Mouse (Mus musculus) liver, embryonic 13.5 days (tissue): ENCODE measurements around the gene Gm5089. TPM values are rescaled to one million over a fixed set of nuclear protein-coding genes. Genes with fewer than 3 reads are reported as not detected.

Experiments
- ATAC-seq: fragments of 200-750 bp; cut with Nextera tagmentation; 2 replicates; pipeline ENCODE4 v1.8.0; 2017; ENCODE audit warnings: low read depth, mild to moderate bottlenecking, moderate number of reproducible peaks, moderate library complexity
- DNase-seq: peaks from one replicate; pipeline ENCODE4 v3.0.0; 2022
- H3K27ac ChIP-seq: fragments of 300-500 bp; sonication (generic); 2 replicates; pipeline ENCODE4 v1.5.1; 2015; ENCODE audit warnings: moderate library complexity, mild to moderate bottlenecking, inconsistent platforms
- H3K27me3 ChIP-seq: fragments of 300-500 bp; sonication (generic); 2 replicates; pipeline ENCODE4 v1.6.1; 2015; ENCODE audit warnings: mild to moderate bottlenecking, inconsistent platforms
- H3K36me3 ChIP-seq: fragments of 300-500 bp; sonication (generic); 2 replicates; pipeline ENCODE4 v1.6.1; 2015; ENCODE audit warnings: mild to moderate bottlenecking, inconsistent platforms
- H3K4me1 ChIP-seq: fragments of 300-500 bp; sonication (generic); replicated peaks from 2 replicates; pipeline ENCODE4 v1.6.1; 2015; ENCODE audit warnings: inconsistent platforms
- H3K4me2 ChIP-seq: fragments of 300-500 bp; sonication (generic); 2 replicates; pipeline ENCODE4 v1.6.1; 2015; ENCODE audit warnings: inconsistent platforms, mild to moderate bottlenecking, moderate library complexity
- H3K4me3 ChIP-seq: fragments of 300-500 bp; sonication (generic); replicated peaks from 2 replicates; pipeline ENCODE4 v1.5.1; 2015; ENCODE audit warnings: mild to moderate bottlenecking, inconsistent platforms
- H3K9ac ChIP-seq: fragments of 300-500 bp; sonication (generic); 2 replicates; pipeline ENCODE4 v1.6.1; 2015; ENCODE audit warnings: mild to moderate bottlenecking, inconsistent platforms
- H3K9me3 ChIP-seq: fragments of 300-500 bp; sonication (generic); replicated peaks from 2 replicates; pipeline ENCODE4 v1.6.1; 2016; ENCODE audit warnings: inconsistent platforms
- WGBS: fragments of 180-500 bp; shearing (Covaris S2); methylation state at CpG from one replicate; pipeline ENCODE4 v1.1.7; 2015; ENCODE audit not compliant: insufficient replicate concordance; 5-methylcytosine and 5-hydroxymethylcytosine counted together
- polyA plus RNA-seq: library from polyadenylated mRNA; unstranded; fragments of >200 nt; fragmentation: Nextera tagmentation; extraction: Ambion mirVana; gene quantifications from 2 replicates; pipeline ENCODE4 v1.2.1, GENCODE M21; 2015

Gm5089 gene
- polyA plus RNA-seq, 1 experiment from 2014 or later: not detected

DNA sequence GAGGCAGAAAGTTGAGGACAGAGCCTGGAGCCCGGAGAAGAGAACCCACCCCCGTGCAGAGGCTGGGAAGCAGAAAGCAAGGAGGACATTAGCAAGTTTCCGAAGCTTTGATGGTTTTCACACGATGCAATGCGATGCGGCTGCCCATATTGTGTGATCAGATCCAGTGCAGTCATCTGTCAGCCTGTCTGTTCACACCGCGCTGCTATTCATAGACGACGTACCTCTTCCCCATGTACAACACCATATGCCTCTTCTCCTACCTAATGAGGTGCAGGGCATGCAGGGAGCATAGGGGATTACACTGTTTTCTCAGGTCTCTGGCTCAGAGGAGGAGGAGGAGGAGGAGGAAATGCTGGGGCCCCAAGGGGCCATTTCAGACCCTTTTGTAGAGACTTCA lies 14.1 kb downstream of the Gm5089 start:
- H3K4me1 ChIP-seq: no peaks in the 10 kb centered on the region
- H3K36me3 ChIP-seq: no peaks in the 10 kb centered on the region
- H3K27ac ChIP-seq: no peak overlapping the region
- H3K4me3 ChIP-seq: no peak overlapping the region
- no peak for ATAC-seq
- no peak overlapping the region for H3K4me2 ChIP-seq
- H3K9me3 ChIP-seq: no peaks in the 10 kb centered on the region
- no peak for DNase-seq
- H3K27me3 ChIP-seq: no peaks in the 10 kb centered on the region; the same call in 1 of the 2 replicates
- WGBS: 65% methylated on average over 10 of the region's 10 CpGs
- no peak overlapping the region for H3K9ac ChIP-seq

DNA sequence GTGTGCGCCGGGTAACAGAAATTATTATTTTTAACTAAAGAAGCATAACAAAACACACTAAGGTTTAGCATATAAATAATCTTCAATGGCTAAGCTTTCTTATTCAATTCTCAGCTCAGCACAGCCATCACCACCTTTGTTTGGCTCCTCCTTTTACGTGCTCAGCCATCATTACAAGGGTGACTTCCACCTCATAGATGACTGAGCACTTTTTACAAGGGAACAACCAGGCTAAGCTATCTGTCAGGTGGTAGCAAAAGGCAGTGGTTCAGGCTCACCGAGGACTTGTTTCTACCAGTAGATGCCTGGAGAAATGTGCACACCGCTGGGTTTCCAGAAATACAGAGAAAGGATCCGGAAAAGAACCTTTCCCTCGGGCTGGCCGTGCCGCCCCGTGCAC lies 16.9 kb downstream of the Gm5089 start:
- H3K4me3 ChIP-seq: no peak overlapping the region
- DNase-seq (no peak), ATAC-seq (no peak)
- H3K9me3 ChIP-seq: no peaks in the 10 kb centered on the region
- H3K4me1 ChIP-seq: no peaks in the 10 kb centered on the region
- no peaks in the 10 kb centered on the region for H3K36me3 ChIP-seq
- no peak overlapping the region for H3K27ac ChIP-seq
- no peaks in the 10 kb centered on the region for H3K27me3 ChIP-seq
- no peak overlapping the region for H3K9ac ChIP-seq
- no peak overlapping the region for H3K4me2 ChIP-seq
- 72% methylated on average over 10 of the region's 10 CpGs for WGBS

GRCm38 (mm10) chr14:122432558-122432957 lies 18.4 kb downstream of the Gm5089 start:
- ATAC-seq: no peak

GRCm38 (mm10) chr14:122427654-122428053 lies 23.3 kb downstream of the Gm5089 start:
- no peak for DNase-seq
- Histone ChIP-seq H3K9me3 (no peaks in the 10 kb centered on the region), H3K4me2 (no peak overlapping the region), H3K36me3 (no peaks in the 10 kb centered on the region), H3K9ac (no peak overlapping the region), H3K4me3 (no peak overlapping the region), H3K27ac (no peak overlapping the region), H3K4me1 (no peaks in the 10 kb centered on the region), H3K27me3 (no peaks in the 10 kb centered on the region)
- WGBS: 59% methylated on average over 3 of the region's 3 CpGs
- no peak for ATAC-seq

More at GRCm38 (mm10) chr14:122432558-122432957, 18.4 kb downstream of the Gm5089 start:
- Histone ChIP-seq H3K36me3 (no peaks in the 10 kb centered on the region), H3K9ac (no peak overlapping the region), H3K4me2 (no peak overlapping the region), H3K9me3 (no peaks in the 10 kb centered on the region), H3K4me1 (no peaks in the 10 kb centered on the region), H3K27me3 (no peaks in the 10 kb centered on the region), H3K27ac (no peak overlapping the region), H3K4me3 (no peak overlapping the region)
- WGBS: 42% methylated on average over 3 of the region's 3 CpGs
- no peak for DNase-seq

DNA sequence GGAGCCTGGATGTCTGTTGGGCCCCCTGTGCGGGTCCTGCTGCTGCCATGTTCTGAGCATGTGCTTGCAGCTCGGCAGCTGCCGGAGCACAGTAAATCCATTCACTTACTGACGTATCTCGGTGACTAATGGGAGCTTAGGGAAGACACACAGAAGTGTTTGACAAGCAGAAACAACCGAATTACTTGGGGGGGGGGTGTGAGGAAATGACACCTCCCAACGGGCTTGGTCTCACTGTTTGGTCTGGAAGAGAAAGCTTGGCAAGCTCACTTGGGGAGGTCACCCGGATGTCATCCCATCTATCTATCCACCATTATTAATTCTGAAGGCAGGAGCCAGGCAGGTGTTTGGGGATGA lies 23.7 kb downstream of the Gm5089 start:
- Histone ChIP-seq H3K36me3 (no peaks in the 10 kb centered on the region), H3K4me2 (no peak overlapping the region), H3K9ac (no peak overlapping the region), H3K4me3 (no peak overlapping the region), H3K4me1 (no peaks in the 10 kb centered on the region), H3K9me3 (no peaks in the 10 kb centered on the region), H3K27ac (no peak overlapping the region), H3K27me3 (no peaks in the 10 kb centered on the region)
- 59% methylated on average over 8 of the region's 8 CpGs for WGBS
- ATAC-seq: no peak
- no peak for DNase-seq

GRCm38 (mm10) chr14:122426529-122427203 lies 24.2 kb downstream of the Gm5089 start:
- H3K4me2 ChIP-seq: no peak overlapping the region
- no peak overlapping the region for H3K9ac ChIP-seq
- no peaks in the 10 kb centered on the region for H3K9me3 ChIP-seq
- no peaks in the 10 kb centered on the region for H3K4me1 ChIP-seq
- no peak overlapping the region for H3K4me3 ChIP-seq
- WGBS: 42% methylated on average over 10 of the region's 10 CpGs
- no peaks in the 10 kb centered on the region for H3K36me3 ChIP-seq
- H3K27me3 ChIP-seq: no peaks in the 10 kb centered on the region
- no peak for ATAC-seq
- H3K27ac ChIP-seq: no peak overlapping the region
- no peak for DNase-seq

DNA sequence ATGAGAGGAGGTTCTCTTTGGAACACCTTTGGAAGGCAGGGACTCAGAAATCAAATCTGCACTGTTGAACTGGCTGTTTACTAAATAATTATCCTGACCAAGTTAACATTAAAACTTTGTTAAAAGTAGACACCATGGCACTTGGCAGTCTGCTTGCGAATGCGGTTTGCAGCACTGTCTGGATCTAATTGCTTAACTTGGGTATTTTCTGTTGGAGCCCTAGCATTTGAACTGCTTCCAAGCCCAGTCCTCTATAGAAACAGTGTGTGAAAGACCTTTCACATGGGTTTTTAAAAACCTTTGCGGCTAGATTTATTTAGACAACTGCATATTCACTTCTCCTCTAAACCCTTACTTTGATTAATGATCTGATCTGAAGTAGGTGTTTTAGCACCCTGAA lies 26.5 kb downstream of the Gm5089 start:
- Histone ChIP-seq H3K4me2 (no peak overlapping the region), H3K27me3 (no peaks in the 10 kb centered on the region), H3K4me3 (no peak overlapping the region), H3K9ac (no peak overlapping the region), H3K36me3 (no peaks in the 10 kb centered on the region), H3K9me3 (no peaks in the 10 kb centered on the region), H3K27ac (no peak overlapping the region), H3K4me1 (no peaks in the 10 kb centered on the region)
- WGBS: 74% methylated on average over 3 of the region's 3 CpGs
- DNase-seq (no peak), ATAC-seq (no peak)

- Histone ChIP-seq H3K9ac (no peak overlapping the region), H3K4me1 (no peaks in the 10 kb centered on the region), H3K4me2 (no peak overlapping the region), H3K27me3 (no peaks in the 10 kb centered on the region), H3K27ac (no peak overlapping the region), H3K9me3 (no peaks in the 10 kb centered on the region), H3K36me3 (no peaks in the 10 kb centered on the region), H3K4me3 (no peak overlapping the region)
- 33% methylated on average over 4 of the region's 4 CpGs for WGBS
- DNase-seq: no peak
- no peak for ATAC-seq
Measured at GRCm38 (mm10) chr14:122416166-122416771, 34.6 kb downstream of the Gm5089 start.

DNA sequence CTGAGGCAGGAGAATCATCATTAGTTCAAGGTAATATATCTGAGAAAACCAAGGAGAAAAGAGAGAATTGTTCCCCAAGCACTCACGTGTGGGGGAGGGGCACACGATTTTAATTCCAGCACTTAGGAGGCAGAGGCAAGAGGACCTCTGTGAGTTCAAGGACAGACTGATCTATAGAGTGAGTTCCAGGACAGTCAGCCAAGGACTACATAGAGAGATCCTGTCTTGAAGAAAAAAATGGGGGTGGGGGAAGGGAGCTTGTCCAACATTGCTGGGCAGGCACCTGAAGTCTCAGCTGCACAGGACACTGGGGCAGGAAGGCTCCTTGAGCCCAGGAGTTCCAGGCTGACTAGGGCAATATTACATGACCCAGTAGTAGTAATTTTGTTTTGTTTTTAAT lies 36.1 kb downstream of the Gm5089 start:
- 59% methylated on average over 2 of the region's 2 CpGs for WGBS
- no peak overlapping the region for H3K4me3 ChIP-seq
- H3K36me3 ChIP-seq: no peaks in the 10 kb centered on the region
- H3K4me1 ChIP-seq: no peaks in the 10 kb centered on the region
- ATAC-seq (no peak), DNase-seq (no peak)
- no peaks in the 10 kb centered on the region for H3K9me3 ChIP-seq
- H3K27me3 ChIP-seq: 0 out of 2 replicates have a peak, but pooled peaks cover 4% of the 10 kb centered on the region
- H3K9ac ChIP-seq: no peak overlapping the region
- H3K4me2 ChIP-seq: no peak overlapping the region
- no peak overlapping the region for H3K27ac ChIP-seq

DNA sequence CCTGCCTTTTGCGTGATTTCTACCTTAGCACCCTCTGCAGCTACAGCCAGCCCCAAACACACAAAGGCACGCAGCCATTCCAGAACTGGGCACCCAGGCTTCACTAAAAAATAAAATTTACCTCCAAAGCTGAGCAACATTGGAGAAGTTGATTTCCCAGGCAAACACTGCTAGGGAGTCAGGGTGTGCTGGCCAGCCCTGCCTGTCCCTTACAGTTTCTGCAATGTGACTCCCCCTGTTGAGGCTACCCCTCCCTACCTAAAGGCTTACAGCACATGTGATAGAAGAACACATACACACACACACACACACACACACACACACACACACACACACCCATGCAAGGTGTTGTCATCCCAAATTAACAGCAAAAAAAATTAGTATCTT lies 37.4 kb downstream of the Gm5089 start:
- Histone ChIP-seq H3K9me3 (no peaks in the 10 kb centered on the region), H3K36me3 (no peaks in the 10 kb centered on the region), H3K4me3 (no peak overlapping the region), H3K9ac (no peak overlapping the region), H3K4me1 (no peaks in the 10 kb centered on the region), H3K27me3 (peaks cover 13% of the 10 kb centered on the region), H3K4me2 (no peak overlapping the region), H3K27ac (no peak overlapping the region)
- no peak for DNase-seq
- no peak for ATAC-seq
- WGBS: 57% methylated on average over 2 of the region's 2 CpGs

DNA sequence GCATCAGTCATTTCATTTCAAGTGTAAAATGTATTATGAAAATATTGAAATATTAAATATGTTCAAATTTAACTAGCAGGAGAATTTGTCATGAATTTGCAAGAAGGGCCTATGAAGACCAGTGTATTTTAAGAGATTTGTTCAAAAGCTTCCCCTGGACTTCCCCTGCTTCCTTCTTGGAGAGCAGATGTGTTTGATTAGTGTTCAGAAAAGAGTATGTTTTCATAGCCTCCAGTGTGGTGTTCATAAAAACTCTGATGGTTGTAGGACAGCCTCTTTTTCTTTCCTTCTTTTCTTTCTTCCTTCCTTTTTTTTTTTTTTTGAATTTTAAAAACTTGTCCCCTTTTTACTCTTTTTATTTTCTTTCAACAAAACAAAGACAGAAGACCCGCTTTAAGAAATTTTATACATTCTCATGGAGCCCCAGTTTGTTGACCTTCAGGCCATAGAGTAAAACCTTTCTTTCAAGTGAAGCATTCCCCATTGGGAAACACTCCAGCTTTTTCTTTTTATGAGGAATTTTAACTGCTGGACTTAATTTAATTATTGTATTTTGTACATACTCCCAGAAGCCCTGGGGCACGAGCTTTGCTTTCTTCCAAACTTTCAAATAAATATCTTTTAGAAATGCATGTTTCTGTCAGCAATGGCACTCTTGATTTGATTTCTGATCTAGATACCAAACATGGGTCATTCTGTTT lies 37.9 kb downstream of the Gm5089 start:
- no peak overlapping the region for H3K4me3 ChIP-seq
- no peak overlapping the region for H3K27ac ChIP-seq
- no peaks in the 10 kb centered on the region for H3K4me1 ChIP-seq
- peaks cover 18% of the 10 kb centered on the region for H3K27me3 ChIP-seq
- H3K36me3 ChIP-seq: no peaks in the 10 kb centered on the region
- DNase-seq (no peak), ATAC-seq (no peak)
- 52% methylated on average over 2 of the region's 2 CpGs for WGBS
- H3K9me3 ChIP-seq: no peaks in the 10 kb centered on the region
- no peak overlapping the region for H3K9ac ChIP-seq
- no peak overlapping the region for H3K4me2 ChIP-seq
